Mouse (Mus musculus) midbrain, embryonic 11.5 days (tissue): Measurements from ENCODE around the gene Kras. TPM values are rescaled to one million over a fixed set of nuclear protein-coding genes. Genes with fewer than 3 reads are reported as not detected.
A peak's percentile ranks its signal among the peaks of the same experiment; 100 is the strongest.

ENCODE experiments used
- ATAC-seq: fragments of 200-750 bp; cut with Nextera tagmentation; 2 replicates; pipeline ENCODE4 v1.8.0; 2017; ENCODE audit warnings: moderate TSS enrichment, moderate library complexity; ENCODE audit not compliant: low FRiP score
- DNase-seq: peaks from one replicate; pipeline ENCODE4 v3.0.0; 2015; ENCODE audit warnings: low spot score; ENCODE audit errors: missing footprints
- H3K27ac ChIP-seq: fragments of 300-500 bp; sonication (generic); 2 replicates; pipeline ENCODE4 v1.5.1; 2014; ENCODE audit warnings: low read depth, low read length
- H3K27me3 ChIP-seq: fragments of 300-500 bp; sonication (generic); 2 replicates; pipeline ENCODE4 v1.6.1; 2014; ENCODE audit warnings: mild to moderate bottlenecking, low read length, moderate library complexity, mixed read lengths; ENCODE audit not compliant: control insufficient read depth, insufficient read depth
- H3K36me3 ChIP-seq: fragments of 300-500 bp; sonication (generic); 2 replicates; pipeline ENCODE4 v1.6.1; 2014; ENCODE audit warnings: mild to moderate bottlenecking, low read length, moderate library complexity, mixed read lengths; ENCODE audit not compliant: control insufficient read depth, insufficient read depth
- H3K4me1 ChIP-seq: fragments of 300-500 bp; sonication (generic); 2 replicates; pipeline ENCODE4 v1.6.1; 2014; ENCODE audit warnings: low read length; ENCODE audit not compliant: control insufficient read depth, insufficient read depth
- H3K4me2 ChIP-seq: fragments of 300-500 bp; sonication (generic); 2 replicates; pipeline ENCODE4 v1.6.1; 2014; ENCODE audit warnings: mild to moderate bottlenecking, moderate library complexity
- H3K4me3 ChIP-seq: fragments of 300-500 bp; sonication (generic); 2 replicates; pipeline ENCODE4 v1.5.1; 2014; ENCODE audit warnings: low read depth, low read length
- H3K9ac ChIP-seq: fragments of 300-500 bp; sonication (generic); 2 replicates; pipeline ENCODE4 v1.6.1; 2014; ENCODE audit warnings: low read length
- H3K9me3 ChIP-seq: fragments of 300-500 bp; sonication (generic); 2 replicates; pipeline ENCODE4 v1.6.1; 2016; ENCODE audit warnings: low read length; ENCODE audit not compliant: control insufficient read depth
- WGBS: fragments of 180-500 bp; shearing (Covaris S2); extraction: QIAGEN DNeasy Blood & Tissue Kit; methylation state at CpG from one replicate; pipeline ENCODE4 v1.1.7; 2014; 5-methylcytosine and 5-hydroxymethylcytosine counted together
- polyA plus RNA-seq: library from polyadenylated mRNA; unstranded; fragments of >200 nt; fragmentation: Nextera tagmentation; extraction: Ambion mirVana; gene quantifications from 2 replicates; pipeline ENCODE4 v1.2.1, GENCODE M21; 2014

Kras gene
- polyA plus RNA-seq, 1 experiment from 2014 or later: 129 TPM

GRCm38 (mm10) chr6:145186096-145186495 is 63.9 kb downstream of the Kras start:
- no peak overlapping the region for H3K9ac ChIP-seq
- H3K36me3 ChIP-seq: no peaks in the 10 kb centered on the region
- no peak overlapping the region for H3K4me2 ChIP-seq
- WGBS: 82% methylated on average over 1 of the region's 1 CpGs
- no peak for DNase-seq
- no peaks in the 10 kb centered on the region for H3K27me3 ChIP-seq
- H3K9me3 ChIP-seq: no peaks in the 10 kb centered on the region
- no peak overlapping the region for H3K27ac ChIP-seq
- no peaks in the 10 kb centered on the region for H3K4me1 ChIP-seq
- H3K4me3 ChIP-seq: no peak overlapping the region
- no peak for ATAC-seq

GRCm38 (mm10) chr6:145182044-145182443 is 68.0 kb downstream of the Kras start:
- DNase-seq: no peak
- H3K27ac ChIP-seq: no peak overlapping the region
- no peaks in the 10 kb centered on the region for H3K9me3 ChIP-seq
- H3K9ac ChIP-seq: no peak overlapping the region
- H3K36me3 ChIP-seq: no peaks in the 10 kb centered on the region
- no peak overlapping the region for H3K4me2 ChIP-seq
- 84% methylated on average over 8 of the region's 8 CpGs for WGBS
- H3K4me3 ChIP-seq: no peak overlapping the region
- H3K4me1 ChIP-seq: no peaks in the 10 kb centered on the region
- H3K27me3 ChIP-seq: no peaks in the 10 kb centered on the region
- ATAC-seq: no peak

DNA sequence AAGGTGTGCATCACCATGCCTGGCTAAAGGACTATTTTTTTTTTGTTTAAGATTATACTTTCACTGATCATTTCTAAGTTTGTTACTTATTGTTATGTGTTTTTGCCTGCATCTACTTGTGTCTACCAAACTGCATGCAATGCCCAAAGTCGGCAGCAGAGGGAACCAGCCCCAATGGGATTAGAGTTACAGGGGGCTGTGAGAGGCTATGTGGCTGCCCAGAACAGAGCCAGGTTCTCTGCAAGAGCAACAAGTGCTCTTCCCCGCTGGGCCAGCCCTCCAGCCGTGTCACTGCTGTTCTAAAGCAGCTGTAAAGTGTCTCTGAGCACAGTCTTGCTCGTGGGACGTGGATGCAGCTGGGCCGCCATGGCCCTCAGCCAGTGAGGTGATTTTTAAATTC is 70.4 kb downstream of the Kras start:
- no peaks in the 10 kb centered on the region for H3K9me3 ChIP-seq
- H3K9ac ChIP-seq: no peak overlapping the region
- DNase-seq: peak; percentile 93
- peaks cover 4% of the 10 kb centered on the region for H3K4me1 ChIP-seq
- peak; percentile 71 for ATAC-seq
- H3K27me3 ChIP-seq: peaks cover 3% of the 10 kb centered on the region
- no peak overlapping the region for H3K4me3 ChIP-seq
- H3K4me2 ChIP-seq: no peak overlapping the region
- WGBS: 28% methylated on average over 6 of the region's 6 CpGs
- H3K36me3 ChIP-seq: no peaks in the 10 kb centered on the region
- H3K27ac ChIP-seq: no peak overlapping the region

DNA sequence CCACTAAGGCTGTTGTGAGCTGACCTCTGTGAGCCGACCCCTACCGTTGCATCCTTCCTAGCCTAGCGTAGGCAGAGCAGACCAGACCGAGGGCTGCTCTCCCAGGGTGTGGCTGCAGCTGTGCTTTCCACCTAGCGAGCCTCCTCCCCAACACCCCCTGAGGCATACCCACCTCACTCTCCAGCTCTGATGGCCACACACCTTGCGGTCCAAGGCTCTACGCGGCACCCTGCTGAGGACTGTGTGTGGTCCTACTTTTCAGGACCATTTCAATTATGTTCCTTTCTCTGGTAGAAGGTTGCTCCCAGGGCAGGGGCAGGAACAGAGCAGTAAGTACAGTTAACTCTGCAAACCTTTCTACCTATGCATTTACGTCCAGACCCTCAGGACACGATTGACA is 73.6 kb downstream of the Kras start:
- 49% methylated on average over 10 of the region's 10 CpGs for WGBS
- Histone ChIP-seq H3K27me3 (peaks cover 3% of the 10 kb centered on the region), H3K4me1 (peaks cover 15% of the 10 kb centered on the region)

GRCm38 (mm10) chr6:145175571-145175981 is 74.5 kb downstream of the Kras start:
- Histone ChIP-seq H3K27me3 (peaks cover 3% of the 10 kb centered on the region), H3K9ac (no peak overlapping the region), H3K27ac (no peak overlapping the region), H3K4me1 (peaks cover 15% of the 10 kb centered on the region), H3K36me3 (no peaks in the 10 kb centered on the region), H3K4me2 (no peak overlapping the region), H3K9me3 (no peaks in the 10 kb centered on the region), H3K4me3 (no peak overlapping the region)
- no peak for ATAC-seq
- peak; percentile 84 for DNase-seq
- 43% methylated on average over 9 of the region's 9 CpGs for WGBS

More for the DNA sequence above, 73.6 kb downstream of the Kras start:
- no peak for ATAC-seq
- DNase-seq: no peak
- no peaks in the 10 kb centered on the region for H3K36me3 ChIP-seq
- no peaks in the 10 kb centered on the region for H3K9me3 ChIP-seq
- no peak overlapping the region for H3K4me3 ChIP-seq
- no peak overlapping the region for H3K27ac ChIP-seq
- H3K9ac ChIP-seq: no peak overlapping the region
- H3K4me2 ChIP-seq: no peak overlapping the region

DNA sequence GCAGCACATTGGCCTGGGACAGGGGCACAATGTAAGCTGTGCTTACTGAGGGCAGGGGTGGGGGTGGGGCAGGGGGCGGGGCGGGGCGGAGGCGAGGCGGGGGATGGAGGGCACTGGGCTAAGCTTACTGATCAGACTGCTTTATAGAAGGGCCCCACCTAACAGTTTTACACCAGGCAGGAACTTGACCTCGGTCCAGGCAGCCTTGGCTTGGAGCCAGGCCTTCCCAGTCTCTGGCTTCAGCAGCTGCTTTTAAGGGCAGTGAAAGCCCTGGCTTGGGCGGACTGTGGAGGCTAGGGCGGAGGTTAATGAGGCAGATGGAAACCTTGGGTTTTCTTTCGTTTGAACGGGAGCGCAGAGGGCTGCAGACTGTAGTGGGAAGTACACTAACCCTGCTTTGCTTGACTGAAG is 76.3 kb downstream of the Kras start:
- DNase-seq (peak; percentile 90), ATAC-seq (peak; percentile 86)
- Histone ChIP-seq H3K4me3 (no peak overlapping the region), H3K9me3 (no peaks in the 10 kb centered on the region), H3K27me3 (peaks cover 3% of the 10 kb centered on the region), H3K9ac (no peak overlapping the region), H3K4me2 (peak overlapping the region; percentile 5; the same call in 1 of the 2 replicates), H3K36me3 (no peaks in the 10 kb centered on the region), H3K27ac (no peak overlapping the region), H3K4me1 (peaks cover 15% of the 10 kb centered on the region)
- 3% methylated on average over 8 of the region's 11 CpGs for WGBS

DNA sequence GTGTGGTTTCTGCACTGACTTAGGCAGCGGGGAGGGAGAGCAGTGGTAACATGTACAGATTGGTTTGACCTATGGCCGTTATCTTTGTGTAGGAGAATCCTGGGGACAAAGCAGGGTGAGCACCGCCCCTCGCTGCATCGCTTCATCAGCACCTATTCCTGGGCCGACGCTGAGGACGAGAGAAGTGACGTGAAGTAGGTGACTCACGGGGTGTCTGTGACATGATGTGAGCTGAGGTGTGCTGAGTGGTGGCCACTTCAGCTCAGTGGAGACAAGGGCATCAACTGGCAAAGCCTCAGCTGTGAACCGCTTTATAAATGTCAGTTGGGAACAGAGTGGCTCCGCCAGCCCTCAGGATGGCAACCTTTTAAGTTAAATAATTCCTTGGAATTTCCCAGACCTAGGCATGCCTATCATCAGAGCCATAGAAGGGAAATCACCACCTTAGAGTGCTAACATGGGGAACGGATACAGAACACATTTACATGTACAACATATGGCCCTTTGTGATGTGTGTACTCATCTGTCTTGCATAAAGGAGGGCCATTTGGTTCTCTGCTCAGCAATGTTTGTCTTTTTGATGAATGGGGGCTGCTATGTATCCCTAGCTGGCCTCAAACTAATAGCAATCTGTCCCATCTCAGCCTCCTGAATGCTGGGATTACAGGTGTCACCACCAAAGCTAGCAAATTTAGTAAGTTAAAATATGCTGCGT is 78.0 kb downstream of the Kras start:
- Histone ChIP-seq H3K4me1 (peaks cover 15% of the 10 kb centered on the region), H3K27me3 (peaks cover 3% of the 10 kb centered on the region), H3K4me2 (no peak overlapping the region), H3K4me3 (no peak overlapping the region), H3K27ac (no peak overlapping the region), H3K9ac (no peak overlapping the region), H3K36me3 (no peaks in the 10 kb centered on the region), H3K9me3 (no peaks in the 10 kb centered on the region)
- DNase-seq: no peak
- no peak for ATAC-seq
- 82% methylated on average over 14 of the region's 14 CpGs for WGBS

Other genes with a start within 250 kb of the Kras start
- 140 and 150 TPM in 2 replicates for gene Bcat1, start 174.1 kb downstream of the Kras start, polyA plus RNA-seq
- gene Lrmp, start 134.6 kb downstream of the Kras start, polyA plus RNA-seq: 1.4 and 1.9 TPM in 2 replicates
- gene Casc1, start 39.2 kb downstream of the Kras start, polyA plus RNA-seq: 0.27 and 0.73 TPM in 2 replicates
- 41.8 and 42.3 TPM in 2 replicates for gene Etfrf1, start 39.1 kb downstream of the Kras start, polyA plus RNA-seq